In genomic region chr1:106199686-106200085, GRCm38 (mm10) we compare ENCODE assay signal across 9 mouse cellular contexts. TPM values are rescaled to one million over a fixed set of nuclear protein-coding genes. Genes with fewer than 3 reads are reported as not detected.
DNase-seq lines count a peak whose midpoint lies in the region; ATAC-seq and TF ChIP-seq lines count a peak whose summit lies in the region.
"Had no signal": no experiment of that assay in that cellular context is flagged by ENCODE, and none has a peak within 500 bp of the region (broad histone marks: within the 10 kb centered on the region; RNA-seq: fewer than 3 reads in every experiment).

No protein-coding gene starts in this region.

- H3K4me2 ChIP-seq in forebrain, postnatal 0 days (ENCODE audit: low read depth): 0 out of 2 replicates have a peak overlapping the region, but pooled peaks have one; percentile 13
- H3K4me2 ChIP-seq: limb, embryonic 12.5 days had no signal

- H3K9ac ChIP-seq in forebrain, postnatal 0 days: no peak overlapping the region
- H3K9ac ChIP-seq: limb, embryonic 12.5 days had no signal

- DNase-seq in CD4-positive, CD25-positive, alpha-beta regulatory T cell, adult 2 months (ENCODE audit: low read depth, low spot score): peak; percentile 30
- DNase-seq in forebrain, postnatal 0 days: peak; percentile 78
- DNase-seq in heart, postnatal 25 days (ENCODE audit: low spot score): peak; percentile 46
- peak; percentile 67 to 83 for DNase-seq in layer of hippocampus, adult 2 months (ENCODE audit: low spot score in 2 of 2)
- peak; percentile 81 for DNase-seq in lung, postnatal 10 days
- DNase-seq in right cerebral cortex, postnatal 14 days: peak; percentile 62
- no peak for DNase-seq in spleen, adult 12 weeks (ENCODE audit: low spot score)

- H3K4me1 ChIP-seq in brown adipose tissue, adult 24 weeks (ENCODE audit: control insufficient read depth, insufficient read depth, insufficient read length, low read length): peaks cover 17% of the 10 kb centered on the region
- H3K4me1 ChIP-seq in forebrain, postnatal 0 days (ENCODE audit: insufficient read depth): peaks cover 22% of the 10 kb centered on the region; the same call in 1 of the 2 replicates

- H3K36me3 ChIP-seq in forebrain, postnatal 0 days (ENCODE audit: insufficient read depth): no peaks in the 10 kb centered on the region
- H3K36me3 ChIP-seq: limb, embryonic 12.5 days had no signal

- H3K4me3 ChIP-seq in brown adipose tissue, adult 24 weeks (ENCODE audit: insufficient read depth, low read depth, low read length): no peak overlapping the region
- no peak overlapping the region for H3K4me3 ChIP-seq in forebrain, postnatal 0 days (ENCODE audit: low read depth, low read length)
- no peak overlapping the region; the same call in 1 of the 2 replicates for H3K4me3 ChIP-seq in layer of hippocampus, adult 2 months
- H3K4me3 ChIP-seq: limb, embryonic 12.5 days had no signal

- no peak for TF ChIP-seq CTCF in forebrain, postnatal 0 days (IDR thresholded peaks at IDR 0.05; ENCODE audit: low read depth)
- no peak for TF ChIP-seq CTCF in layer of hippocampus, adult 2 months (conservative IDR thresholded peaks at IDR 0.05)

- no peaks in the 10 kb centered on the region for H3K9me3 ChIP-seq in forebrain, postnatal 0 days (ENCODE audit: low read length)
- H3K9me3 ChIP-seq: limb, embryonic 12.5 days had no signal

- intact Hi-C loops in heart, postnatal 25 days (cut with DNase I): loop anchor here (2.0 kb wide), 1 partner anchor 25 kb away; no protein-coding TSS in a partner anchor

- peak overlapping the region; percentile 71 for H3K27ac ChIP-seq in brown adipose tissue, adult 24 weeks (replicated peaks; ENCODE audit: low read depth, low read length)
- H3K27ac ChIP-seq in forebrain, postnatal 0 days (ENCODE audit: low read depth, low read length): peak overlapping the region; percentile 78
- peak overlapping the region; percentile 87 for H3K27ac ChIP-seq in layer of hippocampus, adult 2 months

- 5% methylated on average over 2 of the region's 2 CpGs for WGBS in forebrain, postnatal 0 days

- no peaks in the 10 kb centered on the region for H3K27me3 ChIP-seq in forebrain, postnatal 0 days (ENCODE audit: insufficient read depth, low read length)
- H3K27me3 ChIP-seq: limb, embryonic 12.5 days had no signal

- ATAC-seq in forebrain, postnatal 0 days: peak; percentile 88

RNA-seq across cellular contexts. Expression of gene Phlpp1, which starts 28.1 kb away (rescaled TPM):
- polyA plus RNA-seq in brown adipose tissue, adult 24 weeks (2012; ENCODE audit: insufficient read depth, insufficient read length, missing spikeins): 5.9 and 7.5 TPM in 2 replicates
- total RNA-seq in forebrain, postnatal 0 days (2014; rRNA removed): 23.5 and 32.5 TPM in 2 replicates
- 3.6 and 5.1 TPM in 2 replicates for polyA plus RNA-seq in forebrain, postnatal 0 days (2015; fragmentation: Nextera tagmentation; extraction: Ambion mirVana)
- 10 to 100 TPM; 15.9 to 19.0 TPM for total RNA-seq in heart, postnatal 25 days (2021)
- 10 to 100 TPM; 82.6 to 87.3 TPM for total RNA-seq in layer of hippocampus, adult 2 months (2021)
